Mouse (Mus musculus) midbrain, embryonic 13.5 days (tissue): Measurements from ENCODE around the gene Gm8773. TPM values are rescaled to one million over a fixed set of nuclear protein-coding genes. Genes with fewer than 3 reads are reported as not detected.

Experiments used
- ATAC-seq: fragments of 200-750 bp; cut with Nextera tagmentation; 2 replicates; pipeline ENCODE4 v1.8.0; 2017; ENCODE audit warnings: mild to moderate bottlenecking, moderate TSS enrichment, moderate library complexity
- H3K27ac ChIP-seq: fragments of 300-500 bp; sonication (generic); 2 replicates; pipeline ENCODE4 v1.5.1; 2015; ENCODE audit warnings: inconsistent platforms, mild to moderate bottlenecking, moderate library complexity
- H3K27me3 ChIP-seq: fragments of 300-500 bp; sonication (generic); 2 replicates; pipeline ENCODE4 v1.6.1; 2015; ENCODE audit warnings: mild to moderate bottlenecking, inconsistent platforms
- H3K36me3 ChIP-seq: fragments of 300-500 bp; sonication (generic); 2 replicates; pipeline ENCODE4 v1.6.1; 2015; ENCODE audit warnings: mild to moderate bottlenecking, inconsistent platforms
- H3K4me1 ChIP-seq: fragments of 300-500 bp; sonication (generic); replicated peaks from 2 replicates; pipeline ENCODE4 v1.6.1; 2015; ENCODE audit warnings: inconsistent platforms
- H3K4me2 ChIP-seq: fragments of 300-500 bp; sonication (generic); replicated peaks from 2 replicates; pipeline ENCODE4 v1.6.1; 2015; ENCODE audit warnings: moderate library complexity, mild to moderate bottlenecking, inconsistent platforms
- H3K4me3 ChIP-seq: fragments of 300-500 bp; sonication (generic); replicated peaks from 2 replicates; pipeline ENCODE4 v1.5.1; 2015; ENCODE audit warnings: mild to moderate bottlenecking, inconsistent platforms
- H3K9ac ChIP-seq: fragments of 300-500 bp; sonication (generic); replicated peaks from 2 replicates; pipeline ENCODE4 v1.6.1; 2015; ENCODE audit warnings: mild to moderate bottlenecking, inconsistent platforms
- H3K9me3 ChIP-seq: fragments of 300-500 bp; sonication (generic); 2 replicates; pipeline ENCODE4 v1.6.1; 2016; ENCODE audit warnings: mild to moderate bottlenecking, inconsistent platforms
- WGBS: fragments of 180-500 bp; shearing (Covaris S2); methylation state at CpG from one replicate; pipeline ENCODE4 v1.1.7; 2015; 5-methylcytosine and 5-hydroxymethylcytosine counted together
- polyA plus RNA-seq: library from polyadenylated mRNA; unstranded; fragments of >200 nt; fragmentation: Nextera tagmentation; extraction: Ambion mirVana; gene quantifications from 2 replicates; pipeline ENCODE4 v1.2.1, GENCODE M21; 2015

The Gm8773 gene
- polyA plus RNA-seq, 1 experiment from 2014 or later: 6.5 TPM

DNA sequence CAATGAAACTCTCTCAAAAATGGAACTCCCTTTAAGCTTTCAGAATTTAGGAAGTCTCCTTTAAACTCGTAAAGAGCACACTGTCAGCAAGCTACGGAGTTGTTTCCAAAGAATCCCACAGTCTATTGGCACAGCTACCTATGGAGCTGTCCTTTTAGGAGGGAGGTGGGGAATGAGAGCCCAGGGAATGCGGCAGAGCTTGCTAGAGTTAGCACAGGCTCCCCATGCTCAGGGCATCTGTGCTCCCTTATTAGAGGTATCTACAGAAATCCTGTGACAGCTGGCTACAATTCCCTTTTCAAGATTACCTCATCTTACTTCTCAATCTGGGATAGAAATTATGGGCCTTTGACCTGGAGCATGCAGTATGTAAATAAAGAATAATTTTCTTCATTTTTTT is 36.9 kb downstream of the Gm8773 start:
- no peak overlapping the region for H3K27ac ChIP-seq
- no peak overlapping the region for H3K4me3 ChIP-seq
- H3K9ac ChIP-seq: no peak overlapping the region
- H3K9me3 ChIP-seq: no peaks in the 10 kb centered on the region
- no peak for ATAC-seq
- H3K27me3 ChIP-seq: no peaks in the 10 kb centered on the region
- H3K4me2 ChIP-seq: no peak overlapping the region
- no peaks in the 10 kb centered on the region for H3K36me3 ChIP-seq
- no peaks in the 10 kb centered on the region for H3K4me1 ChIP-seq
- WGBS: 70% methylated on average over 3 of the region's 3 CpGs

DNA sequence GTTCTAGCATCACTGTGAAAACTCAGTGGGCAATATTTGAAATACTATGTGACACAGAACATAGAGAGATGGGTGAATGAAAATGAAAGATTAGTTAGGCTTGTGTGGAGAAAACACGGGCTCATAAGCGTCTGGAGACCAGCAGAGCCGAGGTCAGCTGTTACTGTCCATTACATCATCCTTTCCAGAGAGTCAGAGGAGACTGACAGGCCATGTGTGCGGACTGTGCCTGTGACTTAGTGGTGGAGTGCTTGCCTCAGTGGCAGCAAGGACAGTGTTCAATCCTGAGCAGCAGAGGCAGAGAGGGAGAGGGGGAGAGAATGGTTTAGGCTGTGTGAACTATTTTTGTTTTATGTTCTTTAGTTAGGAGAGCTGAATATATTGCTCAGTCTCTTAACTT is 44.7 kb downstream of the Gm8773 start:
- no peak overlapping the region for H3K9ac ChIP-seq
- no peak overlapping the region for H3K4me3 ChIP-seq
- H3K36me3 ChIP-seq: no peaks in the 10 kb centered on the region
- no peak overlapping the region for H3K27ac ChIP-seq
- H3K9me3 ChIP-seq: no peaks in the 10 kb centered on the region
- no peak for ATAC-seq
- H3K27me3 ChIP-seq: no peaks in the 10 kb centered on the region
- 70% methylated on average over 4 of the region's 4 CpGs for WGBS
- no peaks in the 10 kb centered on the region for H3K4me1 ChIP-seq
- no peak overlapping the region for H3K4me2 ChIP-seq

DNA sequence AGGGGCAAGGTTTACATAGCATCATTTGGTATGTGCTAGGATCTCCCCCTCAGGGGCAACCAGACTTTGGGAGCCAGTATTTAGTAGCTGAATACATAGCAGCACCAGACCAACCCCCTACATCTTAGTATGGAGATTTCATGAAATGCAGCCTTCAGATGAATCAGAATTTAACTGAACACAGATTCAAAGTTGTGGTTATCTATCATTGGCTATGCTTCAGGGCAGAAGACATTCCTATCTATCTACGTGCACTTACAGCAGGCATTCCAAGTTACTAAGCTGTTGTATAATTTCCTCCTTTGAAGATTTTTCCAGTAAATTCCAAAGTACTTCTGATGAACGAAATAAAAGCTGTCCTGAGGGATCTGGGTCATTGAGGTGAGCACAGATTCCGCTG is 51.9 kb downstream of the Gm8773 start:
- ATAC-seq: no peak
- no peak overlapping the region for H3K4me3 ChIP-seq
- H3K9me3 ChIP-seq: no peaks in the 10 kb centered on the region
- H3K27ac ChIP-seq: no peak overlapping the region
- H3K9ac ChIP-seq: no peak overlapping the region
- H3K4me2 ChIP-seq: no peak overlapping the region
- 86% methylated on average over 3 of the region's 3 CpGs for WGBS
- no peaks in the 10 kb centered on the region for H3K4me1 ChIP-seq
- no peaks in the 10 kb centered on the region for H3K36me3 ChIP-seq
- no peaks in the 10 kb centered on the region for H3K27me3 ChIP-seq

Other genes with a start within 250 kb of the Gm8773 start
- 28.9 and 34.3 TPM in 2 replicates for gene Cdk14, start 153.5 kb upstream of the Gm8773 start, polyA plus RNA-seq
- gene 1700015F17Rik, start 94.7 kb upstream of the Gm8773 start, polyA plus RNA-seq: not detected in 2 replicates
- gene Cldn12, start 58.8 kb upstream of the Gm8773 start, polyA plus RNA-seq: 21.3 and 23.0 TPM in 2 replicates
- gene Gtpbp10, start 14.3 kb upstream of the Gm8773 start, polyA plus RNA-seq: 26.3 and 29.1 TPM in 2 replicates
- 5.8 and 8.3 TPM in 2 replicates for gene Cfap69, start 90.4 kb downstream of the Gm8773 start, polyA plus RNA-seq
- gene Steap2, start 120.8 kb downstream of the Gm8773 start, polyA plus RNA-seq: 5.6 and 6.6 TPM in 2 replicates
- 1.1 TPM in 2 replicates for gene Steap1, start 175.5 kb downstream of the Gm8773 start, polyA plus RNA-seq